Mouse (Mus musculus) right cerebral cortex, postnatal 10 days (tissue): ENCODE results near the gene Slc2a4.

Experiments
- DNase-seq, 2 experiments: peaks; one replicate each; pipeline ENCODE4 v3.0.0; 2021; ENCODE audit warnings: low spot score in 2 of 2

Gene Slc2a4

GRCm38 (mm10) chr11:69948066-69948762 lies at the start of gene Slc2a4:
Gene Slc2a4 (minus strand): TSS chr11:69948188.
- peak; percentile 84 to 88 for DNase-seq

GRCm38 (mm10) chr11:69997070-69997509 lies 49.1 kb upstream of the Slc2a4 start:
- DNase-seq: peak; percentile 84 to 86

GRCm38 (mm10) chr11:69996161-69997061 lies 48.4 kb upstream of the Slc2a4 start:
- peak; percentile 62 to 68 for DNase-seq

- peak; percentile 98 to 99 for DNase-seq
These were observed 47.5 kb upstream of the Slc2a4 start, which contains the start of gene Phf23 for GRCm38 (mm10) chr11:69995391-69995960. Gene Phf23 (plus strand): TSS chr11:69995777.

GRCm38 (mm10) chr11:69994401-69995090 lies 46.6 kb upstream of the Slc2a4 start:
- no peak for DNase-seq

GRCm38 (mm10) chr11:69992932-69993331 lies 44.9 kb upstream of the Slc2a4 start:
- DNase-seq: no peak

GRCm38 (mm10) chr11:69992396-69992795 lies 44.4 kb upstream of the Slc2a4 start:
- DNase-seq: peak in 1 of 2 experiments; percentile 59

- DNase-seq: no peak
These were observed 43.7 kb upstream of the Slc2a4 start for GRCm38 (mm10) chr11:69991711-69992110.

- peak; percentile 98 for DNase-seq
These were observed 43.1 kb upstream of the Slc2a4 start, which contains the start of gene Gabarap for GRCm38 (mm10) chr11:69990850-69991691. Gene Gabarap (plus strand): TSS chr11:69991143.

GRCm38 (mm10) chr11:69989949-69990348 lies 42.0 kb upstream of the Slc2a4 start:
- DNase-seq: no peak

- DNase-seq: peak in 1 of 2 experiments; percentile 25
These were observed 36.4 kb upstream of the Slc2a4 start for GRCm38 (mm10) chr11:69984431-69984830.

- DNase-seq: peak in 1 of 2 experiments; percentile 21
These were observed 35.4 kb upstream of the Slc2a4 start for GRCm38 (mm10) chr11:69983377-69983776.

GRCm38 (mm10) chr11:69982877-69983276 lies 34.9 kb upstream of the Slc2a4 start:
- DNase-seq: no peak

- DNase-seq: no peak
These were observed 34.2 kb upstream of the Slc2a4 start, which contains the start of gene Elp5 for GRCm38 (mm10) chr11:69982225-69982624. Gene Elp5 (minus strand): TSS chr11:69982517.

- peak in 1 of 2 experiments; percentile 51 for DNase-seq
These were observed 33.3 kb upstream of the Slc2a4 start, which contains the start of gene Ctdnep1 for GRCm38 (mm10) chr11:69981141-69981762. Gene Ctdnep1 (plus strand): TSS chr11:69981156.

GRCm38 (mm10) chr11:69980196-69981140 lies 32.5 kb upstream of the Slc2a4 start:
- peak; percentile 98 for DNase-seq

- DNase-seq: no peak
These were observed 31.8 kb upstream of the Slc2a4 start for GRCm38 (mm10) chr11:69979827-69980195.

GRCm38 (mm10) chr11:69976271-69976670 lies 28.3 kb upstream of the Slc2a4 start:
- no peak for DNase-seq

- DNase-seq: no peak
These were observed 26.9 kb upstream of the Slc2a4 start for GRCm38 (mm10) chr11:69974907-69975306.
